ENCODE assay signal across 12 mouse cellular contexts in the genomic region with DNA sequence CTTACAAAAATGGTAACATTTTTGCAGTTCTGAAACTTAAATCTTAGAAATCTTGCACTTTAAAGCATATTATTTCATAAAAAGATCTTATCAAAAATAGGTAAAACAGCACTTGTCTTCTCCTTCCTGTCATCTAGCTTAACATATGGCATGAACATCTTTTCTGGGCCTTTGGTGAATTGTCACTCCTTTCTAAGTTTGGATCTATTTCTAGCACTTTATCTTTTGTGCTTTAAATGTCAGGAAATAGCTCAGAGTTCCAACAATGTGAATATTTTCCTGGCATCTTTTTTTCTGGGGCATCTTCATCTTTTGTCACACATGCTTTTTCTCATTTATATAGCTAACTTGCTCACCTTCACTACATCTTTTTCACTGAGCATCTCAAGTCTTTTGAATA.
"Had no signal": no experiment of that assay in that cellular context is flagged by ENCODE, and none has a peak within 500 bp of the region (broad histone marks: within the 10 kb centered on the region; RNA-seq: fewer than 3 reads in every experiment).

No protein-coding gene starts in this region.

- DNase-seq: forebrain, postnatal 0 days; gastrocnemius, postnatal 14 days; gastrocnemius, postnatal 36 days; heart, adult 11 months; heart, adult 2 months; heart, postnatal 14 days; heart, postnatal 36 days; kidney, adult 11 months; kidney, adult 2 months; kidney, adult 9 months; kidney, postnatal 14 days; kidney, postnatal 36 days had no signal
